Mouse (Mus musculus): ENCODE data around the gene Ilvbl. TPM values are rescaled to one million over a fixed set of nuclear protein-coding genes. Genes with fewer than 3 reads are reported as not detected.

Gene Ilvbl
- total and polyA plus RNA-seq, 2 experiments from 2014 or later: 62.1 to 73.7 TPM

DNA sequence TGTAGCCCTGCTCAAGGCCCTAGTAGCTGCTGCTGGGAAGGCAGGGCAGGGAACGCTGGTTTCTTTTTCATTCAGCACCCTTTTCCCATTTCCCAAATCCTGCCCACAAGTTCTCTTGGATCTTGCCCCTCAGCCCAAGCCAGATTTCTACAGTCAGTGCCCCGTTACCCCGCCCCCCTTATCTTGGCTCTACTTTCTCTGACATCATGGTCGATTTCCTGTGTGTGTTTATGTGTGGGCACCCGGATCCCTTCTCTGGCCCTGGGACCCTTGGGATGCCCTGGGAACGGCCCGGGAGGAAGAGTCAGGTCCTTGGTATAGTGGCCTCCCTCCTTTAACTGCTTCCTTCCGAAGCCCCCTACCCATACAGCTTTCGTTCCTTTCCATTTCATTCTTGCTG lies 16.6 kb downstream of the Ilvbl start:
- Histone ChIP-seq H3K9ac (replicated peaks; ENCODE audit: low read depth, low read length) (peak overlapping the region; percentile 83), H3K9me3 (replicated peaks; ENCODE audit: control insufficient read depth, low read length) (no peaks in the 10 kb centered on the region), H3K4me2 (ENCODE audit: low read depth, low read length) (peak overlapping the region; percentile 75), H3K4me3 (ENCODE audit: low read depth, low read length) (peak overlapping the region; percentile 73), H3K27me3 (ENCODE audit: control insufficient read depth, insufficient read depth, low read length) (no peaks in the 10 kb centered on the region), H3K4me1 (ENCODE audit: control insufficient read depth, insufficient read depth) (peaks cover 15% of the 10 kb centered on the region; the same call in 1 of the 2 replicates), H3K27ac (ENCODE audit: low read depth) (peak overlapping the region; percentile 85), H3K36me3 (replicated peaks; ENCODE audit: control insufficient read depth, insufficient read depth, low read length) (peaks cover 40% of the 10 kb centered on the region)
- ATAC-seq (ENCODE audit: insufficient read depth, low read depth): no peak
- 6% methylated on average over 9 of the region's 9 CpGs for WGBS
- DNase-seq (ENCODE audit: low spot score): peak; percentile 15
- TF ChIP-seq EP300 (IDR thresholded peaks at IDR 0.05; ENCODE audit: low read depth) (no peak), CTCF (IDR thresholded peaks at IDR 0.05; ENCODE audit: low read depth) (no peak)

GRCm38 (mm10) chr10:78591406-78592328 lies 17.5 kb downstream of the Ilvbl start, which contains the start of gene Syde1:
Gene Syde1, minus strand, starts transcription at chr10:78591964.
- Histone ChIP-seq H3K27me3 (ENCODE audit: control insufficient read depth, insufficient read depth, low read length) (no peaks in the 10 kb centered on the region), H3K9ac (replicated peaks; ENCODE audit: low read depth, low read length) (peak within 1 kb of the TSS; percentile 83), H3K4me3 (ENCODE audit: low read depth, low read length) (peak within 1 kb of the TSS; percentile 73), H3K4me1 (ENCODE audit: control insufficient read depth, insufficient read depth) (peaks cover 15% of the 10 kb centered on the region; the same call in 1 of the 2 replicates), H3K27ac (ENCODE audit: low read depth) (peak within 1 kb of the TSS; percentile 85), H3K4me2 (ENCODE audit: low read depth, low read length) (peak within 1 kb of the TSS; percentile 75), H3K9me3 (replicated peaks; ENCODE audit: control insufficient read depth, low read length) (no peaks in the 10 kb centered on the region), H3K36me3 (replicated peaks; ENCODE audit: control insufficient read depth, insufficient read depth, low read length) (peaks cover 30% of the 10 kb centered on the region)
- DNase-seq (ENCODE audit: low spot score) (peak; percentile 76), ATAC-seq (ENCODE audit: insufficient read depth, low read depth) (peak; percentile 89)
- no peak for TF ChIP-seq CTCF (IDR thresholded peaks at IDR 0.05; ENCODE audit: low read depth)
- TF ChIP-seq EP300 (IDR thresholded peaks at IDR 0.05; ENCODE audit: low read depth): no peak
- 5% methylated on average over 35 of the region's 54 CpGs for WGBS

DNA sequence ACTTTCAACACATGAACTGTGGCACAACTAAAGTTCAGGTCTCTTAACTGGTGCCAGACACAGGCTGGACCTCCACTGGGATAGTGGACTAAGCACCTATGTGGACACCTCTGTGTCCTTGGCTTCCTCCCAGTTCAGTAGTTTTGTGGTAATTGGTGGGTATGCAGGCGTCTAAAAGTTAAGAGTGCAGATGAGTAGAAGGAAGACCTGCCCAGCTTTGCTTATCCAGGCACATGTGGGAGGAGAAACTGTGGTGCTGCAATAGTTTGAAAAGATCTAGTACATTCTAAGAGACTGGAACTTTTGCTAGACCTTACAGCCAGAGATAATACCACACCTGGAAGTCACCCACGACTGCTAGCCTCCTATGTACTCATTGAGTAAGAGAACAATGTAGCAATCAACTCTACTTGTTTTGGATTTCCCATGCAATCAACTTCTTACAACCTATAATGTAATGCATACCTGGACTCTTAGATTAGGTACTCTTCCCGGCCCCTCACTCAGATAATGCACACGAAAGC lies 18.8 kb downstream of the Ilvbl start:
- no peaks in the 10 kb centered on the region for H3K9me3 ChIP-seq (replicated peaks; ENCODE audit: control insufficient read depth, low read length)
- H3K4me1 ChIP-seq (ENCODE audit: control insufficient read depth, insufficient read depth): peaks cover 15% of the 10 kb centered on the region; the same call in 1 of the 2 replicates
- no peaks in the 10 kb centered on the region for H3K27me3 ChIP-seq (ENCODE audit: control insufficient read depth, insufficient read depth, low read length)
- H3K36me3 ChIP-seq (replicated peaks; ENCODE audit: control insufficient read depth, insufficient read depth, low read length): peaks cover 19% of the 10 kb centered on the region
- ATAC-seq (ENCODE audit: insufficient read depth, low read depth) (no peak), DNase-seq (ENCODE audit: low spot score) (no peak)
- H3K4me3 ChIP-seq (ENCODE audit: low read depth, low read length): no peak overlapping the region
- H3K27ac ChIP-seq (ENCODE audit: low read depth): peak overlapping the region; percentile 85; the same call in 1 of the 2 replicates
- H3K4me2 ChIP-seq (ENCODE audit: low read depth, low read length): no peak overlapping the region; the same call in 1 of the 2 replicates
- no peak overlapping the region for H3K9ac ChIP-seq (replicated peaks; ENCODE audit: low read depth, low read length)
- 76% methylated on average over 4 of the region's 4 CpGs for whole genome bisulfite sequencing
- TF ChIP-seq CTCF (IDR thresholded peaks at IDR 0.05; ENCODE audit: low read depth) (no peak), EP300 (IDR thresholded peaks at IDR 0.05; ENCODE audit: low read depth) (no peak)

DNA sequence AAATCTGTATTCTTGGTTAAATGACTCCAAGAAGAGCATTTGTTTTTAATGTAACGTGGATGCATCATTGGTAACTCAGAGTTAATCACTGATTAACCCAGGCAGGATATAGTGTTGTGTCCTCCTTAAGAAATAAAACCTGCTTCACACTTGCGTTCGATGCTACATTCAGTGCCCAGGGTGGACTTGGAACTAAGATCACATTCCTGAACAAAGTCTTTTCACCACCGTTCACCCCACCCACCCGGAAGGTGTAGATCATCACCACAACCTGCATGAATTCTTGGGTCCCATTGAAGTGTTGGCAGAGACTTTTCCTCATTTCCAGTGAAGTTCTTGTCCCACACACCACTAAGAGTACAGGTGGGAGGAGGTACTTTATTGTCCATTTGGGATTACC lies 19.6 kb downstream of the Ilvbl start:
- Histone ChIP-seq H3K4me3 (ENCODE audit: low read depth, low read length) (no peak overlapping the region), H3K27ac (ENCODE audit: low read depth) (no peak overlapping the region), H3K9ac (replicated peaks; ENCODE audit: low read depth, low read length) (no peak overlapping the region), H3K36me3 (replicated peaks; ENCODE audit: control insufficient read depth, insufficient read depth, low read length) (peaks cover 13% of the 10 kb centered on the region), H3K9me3 (replicated peaks; ENCODE audit: control insufficient read depth, low read length) (no peaks in the 10 kb centered on the region), H3K4me2 (ENCODE audit: low read depth, low read length) (no peak overlapping the region), H3K27me3 (ENCODE audit: control insufficient read depth, insufficient read depth, low read length) (no peaks in the 10 kb centered on the region), H3K4me1 (ENCODE audit: control insufficient read depth, insufficient read depth) (peaks cover 15% of the 10 kb centered on the region; the same call in 1 of the 2 replicates)
- no peak for TF ChIP-seq CTCF (IDR thresholded peaks at IDR 0.05; ENCODE audit: low read depth)
- TF ChIP-seq EP300 (IDR thresholded peaks at IDR 0.05; ENCODE audit: low read depth): no peak
- DNase-seq (ENCODE audit: low spot score): no peak
- 85% methylated on average over 5 of the region's 5 CpGs for WGBS
- ATAC-seq (ENCODE audit: insufficient read depth, low read depth): no peak

DNA sequence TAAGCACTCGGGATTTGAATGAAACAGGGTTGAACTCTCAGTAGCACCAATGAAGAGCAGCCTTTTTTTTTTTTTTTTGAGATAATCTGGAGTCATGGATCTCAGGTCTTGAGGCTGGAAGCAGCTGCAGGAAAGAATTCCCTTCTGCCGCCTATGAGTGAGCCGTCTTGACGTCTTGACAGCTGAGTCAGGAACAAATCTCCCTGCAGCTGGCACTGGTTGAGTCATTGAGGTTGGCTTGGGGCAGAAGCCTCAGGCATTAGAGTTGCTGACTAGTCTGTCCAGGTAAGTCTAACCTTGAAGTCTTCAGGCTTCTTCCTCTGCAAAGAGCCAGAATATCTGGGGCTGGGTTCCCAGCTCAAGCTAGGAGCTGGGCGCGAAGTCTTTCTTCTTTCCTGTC lies 20.0 kb downstream of the Ilvbl start:
- H3K4me1 ChIP-seq (ENCODE audit: control insufficient read depth, insufficient read depth): peaks cover 15% of the 10 kb centered on the region; the same call in 1 of the 2 replicates
- no peak overlapping the region for H3K4me3 ChIP-seq (ENCODE audit: low read depth, low read length)
- H3K4me2 ChIP-seq (ENCODE audit: low read depth, low read length): no peak overlapping the region; the same call in 1 of the 2 replicates
- DNase-seq (ENCODE audit: low spot score) (no peak), ATAC-seq (ENCODE audit: insufficient read depth, low read depth) (no peak)
- H3K27ac ChIP-seq (ENCODE audit: low read depth): no peak overlapping the region; the same call in 1 of the 2 replicates
- WGBS: 68% methylated on average over 6 of the region's 6 CpGs
- H3K9ac ChIP-seq (replicated peaks; ENCODE audit: low read depth, low read length): no peak overlapping the region
- no peak for TF ChIP-seq CTCF (IDR thresholded peaks at IDR 0.05; ENCODE audit: low read depth)
- no peak for TF ChIP-seq EP300 (IDR thresholded peaks at IDR 0.05; ENCODE audit: low read depth)
- H3K36me3 ChIP-seq (replicated peaks; ENCODE audit: control insufficient read depth, insufficient read depth, low read length): peaks cover 8% of the 10 kb centered on the region
- H3K9me3 ChIP-seq (replicated peaks; ENCODE audit: control insufficient read depth, low read length): no peaks in the 10 kb centered on the region
- no peaks in the 10 kb centered on the region for H3K27me3 ChIP-seq (ENCODE audit: control insufficient read depth, insufficient read depth, low read length)

Measured in heart, postnatal 0 days (tissue).